Mouse (Mus musculus) liver, postnatal 0 days (tissue): Measurements from ENCODE around the gene Ccdc66.

Source experiments
- CTCF ChIP-seq: sonication (generic); IDR thresholded peaks from 2 replicates; pipeline ENCODE4 v1.5.1; 2016; ENCODE audit warnings: antibody characterized with exemption, low read depth
- EP300 ChIP-seq: IDR thresholded peaks from 2 replicates; pipeline ENCODE4 v1.6.1; 2016; ENCODE audit warnings: antibody characterized with exemption, low read depth, mild to moderate bottlenecking

DNA sequence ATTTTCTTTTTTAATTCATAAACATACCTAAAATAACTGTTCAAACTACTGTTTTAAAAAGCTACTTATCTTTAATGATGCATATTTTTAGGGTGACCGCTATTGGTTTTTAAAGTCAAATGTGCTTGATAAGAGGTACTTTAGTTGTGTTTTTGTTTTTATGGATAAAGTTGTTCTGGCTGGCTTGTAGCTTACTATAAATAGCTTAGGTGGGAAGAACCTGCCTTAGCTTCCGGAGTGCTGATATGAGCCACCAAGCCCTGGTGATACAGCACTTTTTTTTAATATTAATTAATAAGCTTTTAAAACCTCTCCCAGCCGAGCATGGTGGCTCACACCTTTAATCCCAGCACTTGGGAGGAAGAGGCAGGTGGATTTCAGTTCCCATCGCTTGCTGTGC lies 61.3 kb downstream of the Ccdc66 start:
- TF ChIP-seq CTCF = no peak
- TF ChIP-seq EP300 = no peak
